Mouse (Mus musculus) liver, embryonic 14.5 days (tissue): ENCODE data around the gene Col23a1.

Experiments used
- CTCF ChIP-seq: IDR thresholded peaks from 2 replicates; pipeline ENCODE4 v1.5.1; 2016; ENCODE audit warnings: antibody characterized with exemption, low read depth, control low read depth
- EP300 ChIP-seq: IDR thresholded peaks from 2 replicates; pipeline ENCODE4 v1.6.1; 2016; ENCODE audit warnings: antibody characterized with exemption, low read depth

GRCm38 (mm10) chr11:51627907-51628306, 338.2 kb downstream of the Col23a1 start:
- no peak for TF ChIP-seq CTCF
- TF ChIP-seq EP300: no peak
